Mouse (Mus musculus): Measurements from ENCODE around the gene Faap24. TPM values are rescaled to one million over a fixed set of nuclear protein-coding genes. Genes with fewer than 3 reads are reported as not detected.

Gene Faap24
- polyA plus RNA-seq, 1 experiment, result 3.9 TPM

GRCm38 (mm10) chr7:35349886-35350684, 46.6 kb downstream of the Faap24 start:
- TF ChIP-seq POLR2A (IDR thresholded peaks at IDR 0.05; ENCODE audit: low read depth, low read length), result no peak
- H3K27ac ChIP-seq (ENCODE audit: insufficient read depth, low read depth, low read length), result peak overlapping the region; percentile 31
- WGBS, result 35% methylated on average over 8 of the region's 8 CpGs

GRCm38 (mm10) chr7:35349022-35349421, 47.6 kb downstream of the Faap24 start:
- 54% methylated on average over 4 of the region's 4 CpGs for WGBS
- Histone ChIP-seq H3K36me3 (ENCODE audit: control insufficient read depth, insufficient read depth, low read length) (peaks cover 10% of the 10 kb centered on the region), H3K4me1 (ENCODE audit: control insufficient read depth, insufficient read depth, insufficient read length, low read length) (peaks cover 47% of the 10 kb centered on the region), H3K27ac (ENCODE audit: insufficient read depth, low read depth, low read length) (peak overlapping the region; percentile 40; the same call in 1 of the 2 replicates), H3K4me3 (ENCODE audit: low read depth, low read length) (no peak overlapping the region), H3K27me3 (ENCODE audit: control insufficient read depth, insufficient read depth, low read length) (no peaks in the 10 kb centered on the region)
- no peak for TF ChIP-seq CTCF (IDR thresholded peaks at IDR 0.05; ENCODE audit: extremely low read depth, insufficient read length, insufficient replicate concordance, low read depth, low read length)
- no peak for TF ChIP-seq POLR2A (IDR thresholded peaks at IDR 0.05; ENCODE audit: low read depth, low read length)

More at GRCm38 (mm10) chr7:35349886-35350684, 46.6 kb downstream of the Faap24 start:
- peaks cover 16% of the 10 kb centered on the region for H3K36me3 ChIP-seq (ENCODE audit: control insufficient read depth, insufficient read depth, low read length)
- no peaks in the 10 kb centered on the region for H3K27me3 ChIP-seq (ENCODE audit: control insufficient read depth, insufficient read depth, low read length)
- no peak overlapping the region for H3K4me3 ChIP-seq (ENCODE audit: low read depth, low read length)
- peaks cover 54% of the 10 kb centered on the region for H3K4me1 ChIP-seq (ENCODE audit: control insufficient read depth, insufficient read depth, insufficient read length, low read length)

GRCm38 (mm10) chr7:35347918-35348700, 48.5 kb downstream of the Faap24 start:
- Histone ChIP-seq H3K36me3 (ENCODE audit: control insufficient read depth, insufficient read depth, low read length) (peaks cover 3% of the 10 kb centered on the region; the same call in 1 of the 2 replicates), H3K27ac (ENCODE audit: insufficient read depth, low read depth, low read length) (peak overlapping the region; percentile 73), H3K27me3 (ENCODE audit: control insufficient read depth, insufficient read depth, low read length) (no peaks in the 10 kb centered on the region), H3K4me3 (ENCODE audit: low read depth, low read length) (no peak overlapping the region), H3K4me1 (ENCODE audit: control insufficient read depth, insufficient read depth, insufficient read length, low read length) (peaks cover 46% of the 10 kb centered on the region; the same call in 1 of the 2 replicates)
- WGBS, result 25% methylated on average over 18 of the region's 18 CpGs
- TF ChIP-seq CTCF (IDR thresholded peaks at IDR 0.05; ENCODE audit: extremely low read depth, insufficient read length, insufficient replicate concordance, low read depth, low read length) (no peak), POLR2A (IDR thresholded peaks at IDR 0.05; ENCODE audit: low read depth, low read length) (no peak)

- Histone ChIP-seq H3K4me3 (ENCODE audit: low read depth, low read length) (no peak overlapping the region), H3K36me3 (ENCODE audit: control insufficient read depth, insufficient read depth, low read length) (peaks cover 3% of the 10 kb centered on the region; the same call in 1 of the 2 replicates), H3K27ac (ENCODE audit: insufficient read depth, low read depth, low read length) (peak overlapping the region; percentile 41), H3K27me3 (ENCODE audit: control insufficient read depth, insufficient read depth, low read length) (no peaks in the 10 kb centered on the region), H3K4me1 (ENCODE audit: control insufficient read depth, insufficient read depth, insufficient read length, low read length) (peaks cover 46% of the 10 kb centered on the region)
- 40% methylated on average over 5 of the region's 5 CpGs for WGBS
- TF ChIP-seq POLR2A (IDR thresholded peaks at IDR 0.05; ENCODE audit: low read depth, low read length) (no peak), CTCF (IDR thresholded peaks at IDR 0.05; ENCODE audit: extremely low read depth, insufficient read length, insufficient replicate concordance, low read depth, low read length) (no peak)
Observed at GRCm38 (mm10) chr7:35344785-35345330, 51.8 kb downstream of the Faap24 start.

GRCm38 (mm10) chr7:35342498-35342897, 54.1 kb downstream of the Faap24 start:
- Histone ChIP-seq H3K27ac (ENCODE audit: insufficient read depth, low read depth, low read length) (peak overlapping the region; percentile 60), H3K36me3 (ENCODE audit: control insufficient read depth, insufficient read depth, low read length) (peaks cover 3% of the 10 kb centered on the region; the same call in 1 of the 2 replicates), H3K4me1 (ENCODE audit: control insufficient read depth, insufficient read depth, insufficient read length, low read length) (peaks cover 37% of the 10 kb centered on the region), H3K27me3 (ENCODE audit: control insufficient read depth, insufficient read depth, low read length) (no peaks in the 10 kb centered on the region), H3K4me3 (ENCODE audit: low read depth, low read length) (no peak overlapping the region)
- TF ChIP-seq CTCF (IDR thresholded peaks at IDR 0.05; ENCODE audit: extremely low read depth, insufficient read length, insufficient replicate concordance, low read depth, low read length) (no peak), POLR2A (IDR thresholded peaks at IDR 0.05; ENCODE audit: low read depth, low read length) (no peak)
- 28% methylated on average over 4 of the region's 4 CpGs for WGBS

Other genes starting within 250 kb of the Faap24 start
- 0.11 and 0.95 TPM in 2 replicates for gene Slc7a10, start 210.5 kb downstream of the Faap24 start, polyA plus RNA-seq (2012; rRNA removed)
- gene Lrp3, start 181.3 kb downstream of the Faap24 start, polyA plus RNA-seq (2012; rRNA removed), result 4.2 and 5.0 TPM in 2 replicates
- gene Gpatch1, start 78.4 kb downstream of the Faap24 start, polyA plus RNA-seq (2012; rRNA removed), result 0.89 and 2.2 TPM in 2 replicates
- gene Rhpn2, start 62.7 kb downstream of the Faap24 start, polyA plus RNA-seq (2012; rRNA removed), result 14.6 and 46.0 TPM in 2 replicates
- gene Cep89, start 199 bp upstream of the Faap24 start, polyA plus RNA-seq (2012; rRNA removed), result 4.4 and 10.1 TPM in 2 replicates
- gene Slc7a9, start 52.0 kb upstream of the Faap24 start, polyA plus RNA-seq (2012; rRNA removed), result 122 and 320 TPM in 2 replicates
- not detected in 2 replicates for gene Tdrd12, start 140.9 kb upstream of the Faap24 start, polyA plus RNA-seq (2012; rRNA removed)
- 51.8 and 60.5 TPM in 2 replicates for gene Nudt19, start 159.5 kb upstream of the Faap24 start, polyA plus RNA-seq (2012; rRNA removed)
- 0.03 TPM in 2 replicates for gene Rgs9bp, start 188.7 kb upstream of the Faap24 start, polyA plus RNA-seq (2012; rRNA removed)
- 8.5 and 13.5 TPM in 2 replicates for gene Ankrd27, start 189.4 kb upstream of the Faap24 start, polyA plus RNA-seq (2012; rRNA removed)